Mouse (Mus musculus) forebrain, embryonic 14.5 days (tissue): Measurements from ENCODE around the gene Rsph10b. TPM values are rescaled to one million over a fixed set of nuclear protein-coding genes. Genes with fewer than 3 reads are reported as not detected.

Experiments
- ATAC-seq: fragments of 200-750 bp; cut with Nextera tagmentation; 2 replicates; pipeline ENCODE4 v1.8.0; 2017; ENCODE audit warnings: mild to moderate bottlenecking, moderate library complexity
- DNase-seq: peaks from one replicate; pipeline ENCODE4 v3.0.0-alpha.2; 2015; ENCODE audit warnings: low spot score
- H3K27ac ChIP-seq: fragments of 300-500 bp; sonication (generic); 2 replicates; pipeline ENCODE4 v1.5.1; 2014; ENCODE audit warnings: low read depth, mild to moderate bottlenecking, control low read depth, low read length, moderate library complexity
- H3K27me3 ChIP-seq: fragments of 300-500 bp; sonication (generic); replicated peaks from 2 replicates; pipeline ENCODE4 v1.6.1; 2014; ENCODE audit warnings: low read length, control low read depth, mixed read lengths; ENCODE audit not compliant: control insufficient read depth, insufficient read depth
- H3K36me3 ChIP-seq: fragments of 300-500 bp; sonication (generic); 2 replicates; pipeline ENCODE4 v1.6.1; 2014; ENCODE audit warnings: low read length, control low read depth; ENCODE audit not compliant: control insufficient read depth, insufficient read depth
- H3K4me1 ChIP-seq: fragments of 300-500 bp; sonication (generic); 2 replicates; pipeline ENCODE4 v1.6.1; 2014; ENCODE audit warnings: antibody characterized with exemption, low read length, control low read depth; ENCODE audit not compliant: control insufficient read depth, insufficient read depth
- H3K4me2 ChIP-seq: fragments of 300-500 bp; sonication (generic); 2 replicates; pipeline ENCODE4 v1.6.1; 2014; ENCODE audit warnings: mild to moderate bottlenecking, control low read depth, low read length
- H3K4me3 ChIP-seq: fragments of 300-500 bp; sonication (generic); 2 replicates; pipeline ENCODE4 v1.5.1; 2014; ENCODE audit warnings: low read depth, low read length, control low read depth
- H3K9ac ChIP-seq: fragments of 300-500 bp; sonication (generic); 2 replicates; pipeline ENCODE4 v1.6.1; 2014; ENCODE audit warnings: mild to moderate bottlenecking, low read length, control low read depth, moderate library complexity
- H3K9me3 ChIP-seq: fragments of 300-500 bp; sonication (generic); replicated peaks from 2 replicates; pipeline ENCODE4 v1.6.1; 2016; ENCODE audit warnings: low read length, control low read depth, mixed read lengths; ENCODE audit not compliant: control insufficient read depth
- WGBS: fragments of 180-500 bp; shearing (Covaris S2); extraction: QIAGEN DNeasy Blood & Tissue Kit; methylation state at CpG from one replicate; pipeline ENCODE4 v1.1.7; 2014; 5-methylcytosine and 5-hydroxymethylcytosine counted together
- polyA plus RNA-seq: library from polyadenylated mRNA; unstranded; fragments of >200 nt; fragmentation: Nextera tagmentation; extraction: Ambion mirVana; gene quantifications from 2 replicates; pipeline ENCODE4 v1.2.1, GENCODE M21; 2014

Rsph10b gene
- polyA plus RNA-seq, 1 experiment from 2014 or later, result 2.8 TPM

DNA sequence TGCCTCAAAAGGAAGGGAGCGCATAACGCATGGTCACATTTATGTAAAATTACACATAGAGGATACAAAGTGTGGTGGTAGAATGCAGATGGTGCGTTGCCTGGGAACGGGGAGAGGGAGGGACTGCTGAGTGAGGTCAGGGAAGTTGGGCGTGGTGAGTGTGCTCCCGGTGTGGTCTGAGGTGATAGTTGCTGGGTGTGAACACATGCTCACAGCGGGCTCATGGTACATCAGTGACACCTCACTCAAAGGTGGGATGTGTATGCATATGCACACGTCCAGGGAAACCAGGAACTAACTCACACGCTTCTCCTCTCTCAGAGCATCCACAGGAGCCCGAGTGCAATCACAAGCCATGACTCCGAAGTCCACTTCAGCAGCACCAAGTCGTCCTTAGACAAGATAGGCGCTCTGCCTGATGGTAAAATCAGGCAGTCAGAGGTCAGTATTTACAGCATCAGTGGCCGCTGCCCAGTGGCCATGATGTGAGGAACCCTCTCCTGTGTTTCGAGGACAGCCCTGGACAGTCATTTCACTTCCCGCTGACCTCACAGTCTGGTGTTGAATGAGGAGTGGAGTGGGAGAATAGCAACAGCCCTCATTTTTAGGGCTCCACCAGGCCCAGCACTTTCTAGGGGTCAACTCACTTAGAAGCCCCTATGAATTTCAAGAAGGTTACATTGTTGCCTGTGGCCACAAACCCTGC lies 44.0 kb downstream of the Rsph10b start:
- H3K4me3 ChIP-seq, result no peak overlapping the region
- H3K36me3 ChIP-seq, result no peaks in the 10 kb centered on the region
- DNase-seq (no peak), ATAC-seq (no peak)
- no peak overlapping the region for H3K27ac ChIP-seq
- H3K9ac ChIP-seq, result no peak overlapping the region
- no peak overlapping the region for H3K4me2 ChIP-seq
- H3K27me3 ChIP-seq, result no peaks in the 10 kb centered on the region
- 83% methylated on average over 16 of the region's 16 CpGs for WGBS
- no peaks in the 10 kb centered on the region for H3K4me1 ChIP-seq
- H3K9me3 ChIP-seq, result no peaks in the 10 kb centered on the region

DNA sequence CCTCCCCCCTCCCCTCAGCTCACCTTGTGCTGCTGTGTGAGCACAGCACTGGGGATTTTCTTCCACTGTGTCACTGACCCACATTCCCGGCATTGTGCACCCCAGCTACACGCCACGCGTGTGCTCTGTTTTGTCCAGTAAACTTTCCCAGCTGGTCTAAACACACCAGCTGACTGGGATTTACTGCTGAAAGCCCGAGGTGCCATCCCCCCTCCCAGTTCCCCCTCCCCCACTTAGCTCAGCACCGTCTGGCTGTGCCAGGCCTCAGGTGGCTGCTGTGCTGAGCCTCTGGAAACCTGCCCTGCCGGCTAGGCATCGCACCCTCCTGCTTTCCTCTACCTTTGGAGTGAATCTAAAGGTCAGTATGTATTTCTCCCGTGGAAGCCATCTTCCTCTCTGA lies 48.0 kb downstream of the Rsph10b start:
- peak; percentile 47 for DNase-seq
- 26% methylated on average over 9 of the region's 9 CpGs for WGBS

DNA sequence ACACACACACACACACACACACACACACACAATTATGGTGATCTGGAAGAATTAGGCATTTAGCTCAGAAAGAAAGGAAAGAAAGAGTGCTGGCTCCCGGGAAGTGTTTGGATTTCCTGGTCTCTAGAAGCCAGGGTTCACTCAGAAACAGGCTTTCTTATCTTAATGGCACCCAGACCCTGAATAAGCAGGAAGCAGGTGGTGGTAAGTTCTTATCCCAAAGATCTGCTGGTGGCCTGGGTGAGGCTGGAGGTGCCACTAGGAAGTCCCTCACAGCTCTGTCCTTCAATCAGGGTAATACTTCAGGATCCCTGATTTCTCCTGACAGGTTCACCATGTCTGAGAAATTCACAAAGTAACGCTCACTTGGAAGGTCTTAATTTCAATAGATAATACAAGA lies 49.5 kb downstream of the Rsph10b start:
- no peaks in the 10 kb centered on the region for H3K27me3 ChIP-seq
- peaks cover 31% of the 10 kb centered on the region for H3K36me3 ChIP-seq
- DNase-seq, result no peak
- no peak for ATAC-seq
- no peak overlapping the region for H3K4me2 ChIP-seq
- no peaks in the 10 kb centered on the region for H3K9me3 ChIP-seq
- no peak overlapping the region for H3K4me3 ChIP-seq
- WGBS, result 78% methylated on average over 2 of the region's 2 CpGs
- H3K4me1 ChIP-seq, result no peaks in the 10 kb centered on the region
- no peak overlapping the region for H3K9ac ChIP-seq
- H3K27ac ChIP-seq, result no peak overlapping the region

More for the DNA sequence above, 48.0 kb downstream of the Rsph10b start:
- Histone ChIP-seq H3K9ac (no peak overlapping the region), H3K4me2 (no peak overlapping the region), H3K27ac (no peak overlapping the region), H3K27me3 (no peaks in the 10 kb centered on the region), H3K9me3 (no peaks in the 10 kb centered on the region), H3K36me3 (peaks cover 18% of the 10 kb centered on the region), H3K4me1 (no peaks in the 10 kb centered on the region), H3K4me3 (no peak overlapping the region)
- ATAC-seq, result peak; percentile 52

DNA sequence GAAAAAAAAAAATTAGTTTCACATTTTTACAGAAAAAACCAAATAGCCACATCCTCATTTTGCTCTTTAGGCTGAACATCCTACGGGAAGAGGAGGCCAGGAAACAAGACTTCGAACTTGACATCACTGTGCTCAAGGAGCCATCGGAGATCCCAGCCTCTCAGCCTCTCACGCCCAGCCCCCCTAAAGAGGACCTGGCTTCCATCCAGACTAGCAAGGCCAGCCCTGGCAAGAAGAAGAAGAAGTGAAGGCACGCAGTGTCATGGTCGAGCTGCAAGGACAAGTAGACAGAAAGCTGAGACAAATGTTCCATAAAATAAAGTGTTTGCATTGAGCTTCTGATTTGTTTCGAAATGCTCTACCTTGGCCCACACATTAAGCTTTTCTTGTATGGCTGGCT lies 52.5 kb downstream of the Rsph10b start:
- Histone ChIP-seq H3K9me3 (no peaks in the 10 kb centered on the region), H3K4me2 (no peak overlapping the region), H3K9ac (no peak overlapping the region), H3K36me3 (peaks cover 61% of the 10 kb centered on the region), H3K4me1 (no peaks in the 10 kb centered on the region), H3K4me3 (no peak overlapping the region), H3K27ac (no peak overlapping the region), H3K27me3 (no peaks in the 10 kb centered on the region)
- 85% methylated on average over 7 of the region's 7 CpGs for WGBS
- DNase-seq (no peak), ATAC-seq (no peak)

DNA sequence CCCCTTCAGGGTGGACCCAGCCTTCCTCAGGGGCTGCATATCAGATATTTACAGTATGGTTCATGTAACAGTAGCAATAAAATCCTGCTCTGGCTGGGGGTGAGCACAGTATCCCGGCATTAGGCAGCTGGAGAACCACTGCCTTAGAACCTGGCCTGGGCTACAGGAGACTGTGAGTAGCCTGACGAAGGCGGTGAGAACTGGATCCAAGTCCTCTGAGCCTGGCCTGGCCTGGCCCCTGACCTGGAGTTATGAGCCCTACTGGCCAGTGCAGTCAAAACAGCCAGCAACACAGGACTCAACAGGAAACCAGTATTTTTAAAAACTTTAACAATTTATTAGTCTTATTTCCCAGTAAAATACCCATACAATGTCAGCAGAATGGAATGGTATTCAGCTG lies 54.8 kb downstream of the Rsph10b start:
- H3K4me2 ChIP-seq, result no peak overlapping the region
- no peak overlapping the region for H3K27ac ChIP-seq
- H3K9me3 ChIP-seq, result no peaks in the 10 kb centered on the region
- 97% methylated on average over 3 of the region's 3 CpGs for WGBS
- H3K9ac ChIP-seq, result no peak overlapping the region
- no peaks in the 10 kb centered on the region for H3K27me3 ChIP-seq
- no peaks in the 10 kb centered on the region for H3K4me1 ChIP-seq
- no peak overlapping the region for H3K4me3 ChIP-seq
- peaks cover 83% of the 10 kb centered on the region for H3K36me3 ChIP-seq
- no peak for DNase-seq
- ATAC-seq, result no peak

DNA sequence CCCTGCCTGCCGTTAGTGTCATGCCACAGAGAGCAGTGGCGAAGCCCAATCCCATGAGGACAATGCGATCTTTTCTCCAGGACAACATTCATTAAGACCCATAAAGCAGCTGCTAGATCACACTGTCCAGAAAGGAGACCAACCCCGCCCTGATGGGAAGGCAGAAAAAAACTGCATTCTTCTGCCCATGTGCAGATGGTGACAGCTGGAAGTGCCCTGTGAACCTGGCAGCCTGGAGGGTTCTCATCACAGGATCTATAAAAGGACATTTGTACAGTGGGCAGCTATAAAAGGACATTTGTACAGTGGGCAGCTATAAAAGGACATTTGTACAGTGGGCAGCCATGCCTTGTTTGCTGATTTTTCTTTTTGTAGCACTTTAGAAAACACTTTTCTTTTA lies 56.2 kb downstream of the Rsph10b start:
- H3K4me3 ChIP-seq, result no peak overlapping the region
- H3K9ac ChIP-seq, result no peak overlapping the region
- H3K4me1 ChIP-seq, result no peaks in the 10 kb centered on the region
- no peaks in the 10 kb centered on the region for H3K27me3 ChIP-seq
- no peak overlapping the region for H3K4me2 ChIP-seq
- H3K9me3 ChIP-seq, result no peaks in the 10 kb centered on the region
- peaks cover 95% of the 10 kb centered on the region for H3K36me3 ChIP-seq
- WGBS, result 75% methylated on average over 4 of the region's 4 CpGs
- DNase-seq (no peak), ATAC-seq (no peak)
- H3K27ac ChIP-seq, result no peak overlapping the region

DNA sequence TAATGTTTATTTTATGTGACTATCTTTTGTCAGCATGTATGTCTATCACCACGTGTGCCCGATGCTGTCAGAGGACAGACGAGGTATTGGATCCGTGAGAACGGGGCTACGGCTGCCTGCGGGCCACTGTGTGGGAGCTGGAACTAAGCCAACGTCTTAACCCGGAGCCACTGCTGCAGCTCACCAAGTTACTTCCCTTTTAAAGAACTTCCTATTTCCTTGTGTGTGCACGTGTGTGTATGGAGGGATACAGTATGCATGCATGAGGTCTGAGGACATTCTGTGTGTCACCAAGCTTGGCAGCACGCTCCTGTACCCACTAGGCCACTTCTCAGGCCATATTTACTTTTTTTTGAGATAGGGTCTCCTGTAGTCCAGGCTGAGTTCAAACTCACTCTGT lies 57.3 kb downstream of the Rsph10b start:
- ATAC-seq (no peak), DNase-seq (no peak)
- Histone ChIP-seq H3K4me2 (no peak overlapping the region), H3K4me1 (no peaks in the 10 kb centered on the region), H3K27me3 (no peaks in the 10 kb centered on the region), H3K4me3 (no peak overlapping the region), H3K27ac (no peak overlapping the region), H3K9ac (no peak overlapping the region), H3K36me3 (peaks cover 97% of the 10 kb centered on the region), H3K9me3 (no peaks in the 10 kb centered on the region)
- 87% methylated on average over 11 of the region's 11 CpGs for WGBS

DNA sequence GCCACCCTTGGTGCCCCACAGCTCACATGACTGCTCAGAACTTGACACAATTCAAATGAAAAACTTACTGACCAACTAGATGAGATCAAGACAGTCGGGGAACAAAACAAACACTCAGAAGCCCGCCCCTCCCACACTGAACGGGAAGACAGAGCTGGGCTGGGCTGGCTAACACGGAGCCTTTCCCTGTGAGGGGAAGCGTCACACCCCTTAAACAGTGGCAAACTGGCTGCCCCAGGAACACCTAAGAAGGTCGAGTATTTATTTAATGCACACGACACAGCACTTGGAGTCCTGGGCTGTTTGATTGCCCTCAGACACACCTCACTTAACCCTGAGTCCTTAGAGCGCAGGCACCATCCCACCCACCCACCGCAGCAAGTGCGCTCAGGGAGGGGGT lies 59.8 kb downstream of the Rsph10b start:
- ATAC-seq, result no peak

DNA sequence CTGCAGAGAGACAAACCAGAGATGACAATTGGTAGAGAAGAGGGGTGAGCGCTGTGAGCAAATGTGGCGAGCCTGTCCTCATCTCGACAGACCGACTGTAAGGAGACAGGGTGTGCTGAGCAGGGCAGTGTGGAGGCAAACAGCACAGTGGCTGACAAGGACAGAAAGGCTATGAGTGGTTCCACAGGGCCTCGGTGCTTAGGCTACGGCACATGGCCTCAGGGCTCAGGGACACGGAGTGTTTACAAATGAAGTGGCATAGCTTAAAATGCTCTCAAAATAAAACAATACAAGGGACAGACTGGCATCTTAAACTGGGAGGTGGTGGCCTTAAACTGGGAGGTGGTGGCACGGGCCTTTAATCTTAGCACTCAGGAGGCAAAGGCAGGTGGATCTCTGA lies 60.4 kb downstream of the Rsph10b start:
- no peak overlapping the region for H3K4me3 ChIP-seq
- H3K27me3 ChIP-seq, result no peaks in the 10 kb centered on the region
- H3K4me1 ChIP-seq, result no peaks in the 10 kb centered on the region
- no peak for ATAC-seq
- H3K9me3 ChIP-seq, result no peaks in the 10 kb centered on the region
- H3K27ac ChIP-seq, result no peak overlapping the region
- 91% methylated on average over 8 of the region's 8 CpGs for WGBS
- H3K9ac ChIP-seq, result no peak overlapping the region
- H3K4me2 ChIP-seq, result no peak overlapping the region
- DNase-seq, result no peak
- H3K36me3 ChIP-seq, result peaks cover 97% of the 10 kb centered on the region

More for the DNA sequence above, 59.8 kb downstream of the Rsph10b start:
- Histone ChIP-seq H3K9ac (no peak overlapping the region), H3K4me1 (no peaks in the 10 kb centered on the region), H3K4me3 (no peak overlapping the region), H3K4me2 (no peak overlapping the region), H3K27me3 (no peaks in the 10 kb centered on the region), H3K27ac (no peak overlapping the region), H3K36me3 (peaks cover 96% of the 10 kb centered on the region), H3K9me3 (no peaks in the 10 kb centered on the region)
- WGBS, result 90% methylated on average over 10 of the region's 10 CpGs
- DNase-seq, result no peak
